Mouse (Mus musculus): ENCODE results near the gene Prok1.

- TF ChIP-seq GATA1 (IDR thresholded peaks at IDR 0.05; ENCODE audit: borderline replicate concordance, low read length), result no peak
- TF ChIP-seq FLI1 (IDR thresholded peaks at IDR 0.05; ENCODE audit: low read length), result no peak
Observed at GRCm38 (mm10) chr3:107231202-107231601, 8.3 kb downstream of the Prok1 start.

Measured in megakaryocyte, embryonic 14.5 days (primary cell).